Mouse (Mus musculus) hindbrain, embryonic 16.5 days (tissue): ENCODE data around the gene Gm11549. TPM values are rescaled to one million over a fixed set of nuclear protein-coding genes. Genes with fewer than 3 reads are reported as not detected.
A peak's percentile ranks its signal among the peaks of the same experiment; 100 is the strongest.

Experiments used
- ATAC-seq: fragments of 200-750 bp; cut with Nextera tagmentation; 2 replicates; pipeline ENCODE4 v1.8.0; 2017; ENCODE audit warnings: moderate TSS enrichment, moderate library complexity
- H3K27ac ChIP-seq: fragments of 300-500 bp; sonication (generic); 2 replicates; pipeline ENCODE4 v1.5.1; 2014; ENCODE audit warnings: low read depth, mild to moderate bottlenecking, control low read depth, low read length, moderate library complexity
- H3K27me3 ChIP-seq: fragments of 300-500 bp; sonication (generic); replicated peaks from 2 replicates; pipeline ENCODE4 v1.6.1; 2014; ENCODE audit warnings: low read length; ENCODE audit not compliant: control insufficient read depth, insufficient read depth
- H3K36me3 ChIP-seq: fragments of 300-500 bp; sonication (generic); 2 replicates; pipeline ENCODE4 v1.6.1; 2014; ENCODE audit warnings: mild to moderate bottlenecking, low read length, moderate library complexity, mixed read lengths; ENCODE audit not compliant: control insufficient read depth, insufficient read depth
- H3K4me1 ChIP-seq: fragments of 300-500 bp; sonication (generic); 2 replicates; pipeline ENCODE4 v1.6.1; 2014; ENCODE audit warnings: low read depth, low read length; ENCODE audit not compliant: control insufficient read depth, insufficient read depth
- H3K4me2 ChIP-seq: fragments of 300-500 bp; sonication (generic); 2 replicates; pipeline ENCODE4 v1.6.1; 2014; ENCODE audit warnings: mild to moderate bottlenecking, low read length, control low read depth, moderate library complexity
- H3K4me3 ChIP-seq: fragments of 300-500 bp; sonication (generic); 2 replicates; pipeline ENCODE4 v1.5.1; 2014; ENCODE audit warnings: mild to moderate bottlenecking, low read length, control low read depth, moderate library complexity
- H3K9ac ChIP-seq: fragments of 300-500 bp; sonication (generic); 2 replicates; pipeline ENCODE4 v1.6.1; 2014; ENCODE audit warnings: low read depth, mild to moderate bottlenecking, control low read depth, low read length, moderate library complexity
- H3K9me3 ChIP-seq: fragments of 300-500 bp; sonication (generic); 2 replicates; pipeline ENCODE4 v1.6.1; 2014; ENCODE audit warnings: mild to moderate bottlenecking, low read length, moderate library complexity; ENCODE audit not compliant: control insufficient read depth
- WGBS: fragments of 180-500 bp; shearing (Covaris S2); extraction: QIAGEN DNeasy Blood & Tissue Kit; methylation state at CpG from one replicate; pipeline ENCODE4 v1.1.7; 2014; 5-methylcytosine and 5-hydroxymethylcytosine counted together
- polyA plus RNA-seq: library from polyadenylated mRNA; unstranded; fragments of >200 nt; fragmentation: Nextera tagmentation; extraction: Ambion mirVana; gene quantifications from 2 replicates; pipeline ENCODE4 v1.2.1, GENCODE M21; 2015

The Gm11549 gene
- polyA plus RNA-seq, 1 experiment from 2014 or later, result 0.75 TPM

DNA sequence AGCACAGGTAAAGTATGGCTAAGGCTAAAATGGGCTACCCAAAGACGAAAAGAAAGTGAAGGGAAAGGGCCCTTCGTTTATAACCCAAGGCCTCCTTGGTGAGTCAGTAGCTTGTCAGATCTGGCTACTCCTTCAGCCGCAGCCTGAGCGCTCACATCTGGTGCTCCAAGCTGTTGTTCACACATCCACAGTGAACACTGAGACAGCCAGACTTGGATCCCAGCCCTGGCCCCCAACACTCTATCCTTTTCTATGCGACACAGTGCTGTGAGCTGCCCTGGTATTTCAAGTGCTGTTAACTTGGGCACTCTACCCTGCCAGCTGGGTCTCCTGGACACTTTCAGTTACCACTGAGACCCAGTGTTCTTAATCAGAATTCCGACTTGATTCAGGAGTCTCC, 8.7 kb upstream of the Gm11549 start:
- ATAC-seq, result 0 out of 2 replicates have a peak, but pooled peaks have one; percentile 30
- Histone ChIP-seq H3K27ac (no peak overlapping the region), H3K27me3 (0 out of 2 replicates have a peak, but pooled peaks cover 10% of the 10 kb centered on the region), H3K4me1 (peaks cover 5% of the 10 kb centered on the region), H3K4me3 (no peak overlapping the region), H3K9ac (no peak overlapping the region), H3K4me2 (no peak overlapping the region), H3K36me3 (no peaks in the 10 kb centered on the region), H3K9me3 (no peaks in the 10 kb centered on the region)
- 89% methylated on average over 6 of the region's 6 CpGs for WGBS

DNA sequence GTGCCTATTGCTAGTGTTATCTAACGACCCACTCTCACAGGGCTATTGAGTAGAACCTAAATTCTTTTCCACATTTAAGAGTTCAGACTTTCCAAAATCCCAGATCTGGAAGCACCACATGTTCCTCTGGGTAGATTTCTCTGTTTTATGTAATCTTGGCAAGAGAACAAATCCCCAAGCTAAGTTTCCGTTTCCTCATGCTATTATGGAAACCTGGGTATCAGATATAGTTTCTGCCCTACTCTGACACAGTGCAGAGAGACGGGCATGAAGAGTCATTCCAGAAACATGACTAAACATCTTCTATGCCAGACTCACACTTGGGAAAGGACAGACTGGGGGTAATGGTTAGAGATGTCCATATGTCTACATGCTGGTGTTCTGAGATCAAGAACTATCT, 2.9 kb upstream of the Gm11549 start:
- 82% methylated on average over 3 of the region's 3 CpGs for WGBS

DNA sequence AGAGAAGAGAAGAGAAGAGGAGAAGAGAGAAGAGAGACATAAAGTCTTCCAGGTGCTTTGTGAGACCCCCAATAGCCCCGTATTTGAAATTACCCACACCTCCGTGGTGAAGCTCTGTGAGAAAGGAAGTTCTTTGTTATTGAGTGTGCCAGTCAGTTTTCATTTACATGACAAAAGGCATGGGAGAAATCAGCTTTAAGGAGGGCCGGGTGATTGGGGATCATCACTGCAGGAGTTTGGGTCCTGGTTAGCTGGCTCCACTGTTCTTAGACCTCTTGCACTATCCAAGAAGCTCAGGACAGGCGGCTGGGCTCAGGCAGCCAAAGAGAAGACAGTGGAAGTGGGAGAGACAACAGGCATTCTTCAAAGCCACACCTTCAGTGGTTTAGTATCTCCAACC, 524 bp upstream of the Gm11549 start:
- Histone ChIP-seq H3K9ac (no peak overlapping the region), H3K27ac (no peak overlapping the region), H3K36me3 (no peaks in the 10 kb centered on the region), H3K4me1 (no peaks in the 10 kb centered on the region; the same call in 1 of the 2 replicates), H3K4me2 (no peak overlapping the region), H3K27me3 (peaks cover 15% of the 10 kb centered on the region), H3K4me3 (no peak overlapping the region), H3K9me3 (no peaks in the 10 kb centered on the region)
- WGBS, result 5% methylated on average over 4 of the region's 4 CpGs
- ATAC-seq, result no peak

More for the DNA sequence above, 2.9 kb upstream of the Gm11549 start:
- Histone ChIP-seq H3K4me1 (no peaks in the 10 kb centered on the region; the same call in 1 of the 2 replicates), H3K9ac (no peak overlapping the region), H3K27me3 (peaks cover 15% of the 10 kb centered on the region), H3K27ac (no peak overlapping the region), H3K36me3 (no peaks in the 10 kb centered on the region), H3K9me3 (no peaks in the 10 kb centered on the region), H3K4me3 (no peak overlapping the region), H3K4me2 (no peak overlapping the region)
- no peak for ATAC-seq

DNA sequence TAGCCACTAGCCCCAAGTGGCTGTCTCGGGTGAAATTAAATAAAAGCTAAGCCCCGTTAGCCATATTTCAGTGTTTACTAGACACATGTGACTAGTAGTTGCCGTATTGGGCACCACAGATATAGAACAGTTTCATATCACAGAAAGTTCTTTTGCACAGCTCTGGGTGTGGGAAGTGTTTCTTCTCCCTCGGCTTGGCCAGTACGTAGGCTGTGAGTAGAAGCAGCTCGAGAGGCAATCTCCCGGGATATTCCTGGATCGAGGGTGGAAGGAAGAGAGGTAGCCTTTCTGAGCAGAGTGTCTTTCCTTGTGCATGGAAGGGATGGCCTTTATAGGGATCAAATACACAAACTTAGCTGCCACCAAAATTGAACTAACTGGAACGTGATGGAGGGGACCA, 5.4 kb downstream of the Gm11549 start:
- Histone ChIP-seq H3K36me3 (no peaks in the 10 kb centered on the region), H3K27me3 (peaks cover 7% of the 10 kb centered on the region), H3K9ac (no peak overlapping the region), H3K4me2 (no peak overlapping the region), H3K9me3 (no peaks in the 10 kb centered on the region), H3K4me3 (no peak overlapping the region), H3K27ac (no peak overlapping the region), H3K4me1 (no peaks in the 10 kb centered on the region; the same call in 1 of the 2 replicates)
- 90% methylated on average over 9 of the region's 9 CpGs for WGBS
- no peak for ATAC-seq

GRCm38 (mm10) chr3:36511491-36511890, 10.1 kb downstream of the Gm11549 start:
- Histone ChIP-seq H3K4me2 (no peak overlapping the region), H3K4me1 (no peaks in the 10 kb centered on the region), H3K27me3 (no peaks in the 10 kb centered on the region), H3K9me3 (no peaks in the 10 kb centered on the region), H3K9ac (no peak overlapping the region), H3K4me3 (no peak overlapping the region), H3K36me3 (no peaks in the 10 kb centered on the region), H3K27ac (no peak overlapping the region)
- ATAC-seq, result no peak
- 90% methylated on average over 6 of the region's 6 CpGs for WGBS

DNA sequence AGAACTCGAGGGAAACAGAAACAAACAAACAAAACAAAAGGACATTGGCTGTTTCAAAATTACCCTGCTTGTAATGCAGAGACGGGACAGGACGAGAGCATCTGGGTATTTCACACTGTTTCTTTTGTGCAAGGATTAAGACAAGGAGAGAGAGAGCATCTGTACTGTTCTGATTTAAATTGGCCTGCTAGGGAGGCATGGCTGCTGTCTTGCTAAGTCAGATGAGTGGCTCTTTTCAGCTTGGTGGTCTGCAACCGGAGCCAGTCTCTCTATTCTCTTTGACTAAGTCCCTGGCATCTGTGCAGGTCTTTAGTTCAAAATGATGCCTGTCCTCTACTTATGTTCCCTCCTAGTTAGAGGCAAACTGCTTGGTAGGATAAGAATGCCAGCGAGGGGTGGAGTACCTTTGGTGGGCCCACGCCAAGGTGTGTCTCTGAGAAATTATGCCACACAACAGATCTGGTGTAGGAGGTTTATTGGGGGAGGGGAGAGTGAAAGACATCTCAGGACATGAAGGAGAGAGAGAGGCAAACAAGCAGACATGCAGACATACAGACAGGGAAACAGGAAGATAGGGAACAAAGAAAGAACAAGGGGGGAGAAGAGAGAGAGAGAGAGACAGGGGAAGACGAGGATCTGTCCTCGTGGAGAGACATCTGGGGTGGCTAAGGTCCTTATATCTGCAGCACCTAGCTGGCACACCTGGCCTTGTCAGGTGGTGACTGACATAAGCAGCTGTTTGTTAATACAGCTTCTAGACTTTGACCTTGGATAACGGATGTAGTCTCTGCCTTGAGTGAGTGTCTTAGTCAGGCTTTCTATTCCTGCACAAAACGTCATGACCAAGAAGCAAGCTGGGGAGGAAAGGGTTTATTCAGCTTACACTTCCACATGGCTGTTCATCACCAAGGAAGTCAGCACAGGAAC, 15.5 kb downstream of the Gm11549 start:
- Histone ChIP-seq H3K4me3 (no peak overlapping the region), H3K9ac (no peak overlapping the region), H3K4me2 (no peak overlapping the region), H3K27me3 (no peaks in the 10 kb centered on the region), H3K36me3 (no peaks in the 10 kb centered on the region), H3K27ac (no peak overlapping the region), H3K9me3 (no peaks in the 10 kb centered on the region), H3K4me1 (no peaks in the 10 kb centered on the region)
- no peak for ATAC-seq
- 58% methylated on average over 10 of the region's 10 CpGs for WGBS

GRCm38 (mm10) chr3:36505306-36505705, 16.3 kb downstream of the Gm11549 start:
- no peak for ATAC-seq
- H3K4me1 ChIP-seq, result no peaks in the 10 kb centered on the region
- no peak overlapping the region for H3K4me3 ChIP-seq
- 79% methylated on average over 8 of the region's 8 CpGs for WGBS
- no peaks in the 10 kb centered on the region for H3K36me3 ChIP-seq
- H3K9ac ChIP-seq, result no peak overlapping the region
- H3K4me2 ChIP-seq, result no peak overlapping the region
- H3K9me3 ChIP-seq, result no peaks in the 10 kb centered on the region
- H3K27ac ChIP-seq, result no peak overlapping the region
- no peaks in the 10 kb centered on the region for H3K27me3 ChIP-seq

- H3K36me3 ChIP-seq, result no peaks in the 10 kb centered on the region
- no peak overlapping the region for H3K9ac ChIP-seq
- H3K9me3 ChIP-seq, result no peaks in the 10 kb centered on the region
- no peak overlapping the region for H3K4me2 ChIP-seq
- WGBS, result 68% methylated on average over 7 of the region's 7 CpGs
- H3K27ac ChIP-seq, result no peak overlapping the region
- no peaks in the 10 kb centered on the region for H3K4me1 ChIP-seq
- H3K4me3 ChIP-seq, result no peak overlapping the region
- ATAC-seq, result no peak
- no peaks in the 10 kb centered on the region for H3K27me3 ChIP-seq
Observed at GRCm38 (mm10) chr3:36501546-36501945, 20.1 kb downstream of the Gm11549 start.

GRCm38 (mm10) chr3:36500976-36501375, 20.6 kb downstream of the Gm11549 start:
- no peak overlapping the region for H3K9ac ChIP-seq
- 90% methylated on average over 8 of the region's 8 CpGs for WGBS
- ATAC-seq, result no peak

More at GRCm38 (mm10) chr3:36500976-36501375, 20.6 kb downstream of the Gm11549 start:
- no peaks in the 10 kb centered on the region for H3K27me3 ChIP-seq
- H3K4me1 ChIP-seq, result no peaks in the 10 kb centered on the region
- no peaks in the 10 kb centered on the region for H3K36me3 ChIP-seq
- H3K27ac ChIP-seq, result no peak overlapping the region
- H3K9me3 ChIP-seq, result no peaks in the 10 kb centered on the region
- H3K4me3 ChIP-seq, result no peak overlapping the region
- no peak overlapping the region for H3K4me2 ChIP-seq
